Mouse (Mus musculus) cerebellum, adult (tissue): ENCODE data around the gene Ythdf2.
A peak's percentile ranks its signal among the peaks of the same experiment; 100 is the strongest.

Experiments used
- ATAC-seq: cut with Nextera tagmentation; 2 replicates; pipeline ENCODE4 v1.9.2; 2017; ENCODE audit warnings: mild to moderate bottlenecking, moderate library complexity, mixed read lengths; ENCODE audit not compliant: insufficient number of reproducible peaks, low FRiP score, low TSS enrichment

The Ythdf2 gene

GRCm38 (mm10) chr4:132211091-132211942 lies 786 bp downstream of the Ythdf2 start:
- ATAC-seq = peak; percentile 72; the same call in 1 of the 2 replicates

GRCm38 (mm10) chr4:132210325-132210724 lies 1.8 kb downstream of the Ythdf2 start:
- no peak for ATAC-seq

- ATAC-seq = no peak
Measured at GRCm38 (mm10) chr4:132209299-132209698, 2.8 kb downstream of the Ythdf2 start.

DNA sequence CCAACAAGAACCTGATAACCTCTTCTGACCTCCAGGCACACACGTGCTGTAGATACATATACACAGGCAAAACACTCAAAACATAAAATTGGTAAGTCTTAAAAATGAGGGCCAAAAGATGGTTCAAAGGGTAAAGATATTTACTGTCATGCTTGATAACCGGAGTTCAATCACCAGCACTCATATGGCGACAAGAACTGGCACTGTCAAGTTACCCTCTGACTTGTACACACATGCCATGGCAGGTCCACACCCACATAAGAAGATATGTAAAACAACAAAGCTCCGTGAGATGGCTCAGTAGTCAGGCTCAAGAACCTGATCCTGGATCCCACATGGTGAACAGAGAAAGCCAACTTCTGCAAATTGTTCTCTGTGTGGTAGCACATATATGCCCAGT lies 4.8 kb downstream of the Ythdf2 start:
- ATAC-seq = no peak

DNA sequence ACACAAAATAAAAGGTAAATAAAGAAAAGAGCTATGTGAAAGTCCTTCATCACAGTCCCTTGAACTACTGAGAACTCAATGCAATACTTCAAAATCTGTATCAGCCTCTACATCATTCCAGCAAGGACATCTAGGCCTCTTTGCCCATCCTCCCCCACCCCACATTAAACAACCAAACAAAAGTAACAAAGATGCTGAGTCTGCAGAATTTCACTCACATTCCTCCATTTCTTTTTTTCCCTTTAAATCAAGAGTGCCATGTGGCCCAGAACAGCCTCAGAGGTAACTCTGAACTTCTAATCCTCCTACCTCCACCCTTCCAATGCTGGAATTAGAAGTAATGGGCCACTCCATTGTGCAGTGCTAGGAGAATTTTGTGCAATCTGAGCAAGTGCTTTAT lies 13.3 kb downstream of the Ythdf2 start:
- no peak for ATAC-seq

- ATAC-seq = no peak
Measured at GRCm38 (mm10) chr4:132198285-132198712, 13.8 kb downstream of the Ythdf2 start.

DNA sequence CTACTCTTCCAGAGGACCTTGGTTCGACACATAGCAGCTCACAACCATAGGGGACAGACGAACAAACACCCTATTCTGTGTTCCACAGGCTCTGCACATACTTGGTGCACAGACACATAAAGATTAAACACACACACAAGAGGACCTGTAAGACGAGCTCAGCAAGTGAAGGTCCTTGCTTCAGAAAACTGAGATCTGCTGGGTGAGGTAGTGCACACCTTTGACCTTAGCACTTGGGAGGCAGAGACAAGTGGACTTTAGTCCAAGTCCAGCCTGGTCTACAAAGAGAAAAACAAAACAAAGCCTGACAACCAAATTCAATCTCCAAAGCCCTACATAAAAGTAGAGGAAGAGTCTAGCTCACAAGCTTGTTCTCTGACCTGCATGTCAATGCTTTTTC lies 17.1 kb downstream of the Ythdf2 start:
- no peak for ATAC-seq

DNA sequence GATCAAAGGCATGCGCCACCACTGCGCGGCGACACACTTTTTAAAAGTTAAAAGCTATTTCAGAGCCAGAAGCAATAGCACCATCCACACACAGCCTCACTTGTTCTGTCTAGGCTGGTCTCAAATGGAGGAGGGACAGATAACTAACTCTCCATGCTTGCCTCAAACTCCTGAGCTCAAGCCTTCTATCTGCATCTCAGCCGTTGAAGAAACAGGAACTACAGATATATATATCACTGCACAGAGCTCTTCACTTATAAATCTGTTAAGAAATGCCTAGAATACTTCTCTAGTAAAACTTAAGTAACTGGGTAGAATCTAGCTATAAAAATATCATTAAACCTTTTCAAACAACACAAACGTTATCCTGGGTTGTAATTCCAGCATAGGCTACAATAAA lies 17.7 kb downstream of the Ythdf2 start:
- ATAC-seq = no peak

GRCm38 (mm10) chr4:132187826-132188401 lies 24.2 kb downstream of the Ythdf2 start:
- no peak for ATAC-seq

DNA sequence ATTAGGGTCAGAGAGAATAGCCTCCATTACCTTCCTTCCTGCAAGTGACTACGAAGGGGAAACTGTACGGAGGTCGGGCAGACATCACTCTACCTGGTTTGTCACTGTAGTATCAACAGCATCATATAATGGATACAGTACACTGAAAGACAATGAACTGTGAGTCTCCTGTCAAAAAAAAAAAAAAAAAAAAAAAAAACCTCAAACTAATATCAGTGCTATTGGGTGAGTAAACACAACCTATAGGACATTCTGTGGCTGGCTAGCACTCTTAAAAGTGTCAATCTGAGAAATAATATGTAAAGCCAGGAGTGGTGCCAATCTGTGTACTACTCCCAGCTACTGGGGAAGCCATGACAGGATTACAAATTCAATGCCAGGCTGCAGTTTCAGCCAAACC lies 28.9 kb downstream of the Ythdf2 start:
- no peak for ATAC-seq

GRCm38 (mm10) chr4:132181721-132182658 lies 30.1 kb downstream of the Ythdf2 start:
- no peak for ATAC-seq

DNA sequence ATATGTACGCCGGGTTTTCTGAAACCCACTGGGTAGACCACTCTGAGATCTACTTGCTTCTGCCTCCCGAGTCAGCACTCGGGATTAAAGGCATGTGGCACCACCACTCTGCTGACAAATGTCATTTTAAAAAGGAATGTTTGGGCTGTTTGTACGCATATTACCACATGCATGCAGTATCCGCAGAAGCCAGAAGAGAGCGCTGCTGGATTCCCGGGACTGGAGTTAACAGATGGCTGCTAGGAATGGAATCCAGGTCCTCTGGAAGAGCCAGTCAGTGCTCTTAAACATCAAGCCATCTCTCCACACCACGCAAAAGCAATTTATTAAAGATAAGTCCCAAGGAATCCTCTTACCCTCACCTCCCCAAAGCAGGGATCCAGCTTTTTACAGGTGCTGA lies 31.4 kb downstream of the Ythdf2 start:
- ATAC-seq = no peak

- peak; percentile 64; the same call in 1 of the 2 replicates for ATAC-seq
Measured at GRCm38 (mm10) chr4:132178630-132179059, 33.5 kb downstream of the Ythdf2 start.

DNA sequence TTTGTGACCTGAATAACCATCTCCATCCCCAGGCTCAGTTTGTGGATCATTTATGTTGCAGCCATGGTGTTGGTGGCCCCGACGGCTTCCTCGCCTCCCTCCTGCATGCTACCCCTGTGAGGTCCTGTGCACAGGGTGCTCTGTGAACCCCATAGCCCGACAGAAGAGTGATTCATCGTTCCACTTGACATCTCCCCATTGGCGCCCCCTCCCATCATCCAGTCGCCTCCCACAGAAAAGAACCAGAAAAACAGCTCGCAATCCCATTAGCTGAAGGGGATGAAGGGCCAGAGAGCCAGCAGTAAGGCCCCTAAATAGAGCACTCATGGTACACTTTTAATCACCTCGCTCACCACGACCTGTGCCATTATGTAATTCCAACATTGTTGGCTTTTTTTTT lies 35.6 kb downstream of the Ythdf2 start:
- ATAC-seq = no peak

DNA sequence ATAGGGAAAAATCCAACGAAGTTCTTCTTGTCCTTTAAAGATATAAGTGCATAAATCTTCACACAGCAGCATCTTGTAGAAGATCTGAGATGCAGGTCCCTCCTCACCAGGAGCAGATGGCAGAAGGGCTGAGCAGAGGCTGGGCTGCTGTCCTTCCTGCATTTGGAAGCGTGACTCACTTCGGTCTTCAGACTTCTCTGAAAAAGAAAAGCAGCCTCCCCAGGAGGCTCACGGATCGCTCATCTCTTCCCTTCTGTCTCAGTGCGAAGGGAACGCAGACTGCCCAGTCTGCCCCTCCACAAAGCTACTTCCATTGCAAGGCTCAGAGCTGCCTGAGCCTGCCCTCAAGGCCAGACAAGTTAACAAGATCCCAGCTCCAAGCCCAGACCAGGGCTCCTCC lies 41.2 kb downstream of the Ythdf2 start:
- no peak for ATAC-seq

DNA sequence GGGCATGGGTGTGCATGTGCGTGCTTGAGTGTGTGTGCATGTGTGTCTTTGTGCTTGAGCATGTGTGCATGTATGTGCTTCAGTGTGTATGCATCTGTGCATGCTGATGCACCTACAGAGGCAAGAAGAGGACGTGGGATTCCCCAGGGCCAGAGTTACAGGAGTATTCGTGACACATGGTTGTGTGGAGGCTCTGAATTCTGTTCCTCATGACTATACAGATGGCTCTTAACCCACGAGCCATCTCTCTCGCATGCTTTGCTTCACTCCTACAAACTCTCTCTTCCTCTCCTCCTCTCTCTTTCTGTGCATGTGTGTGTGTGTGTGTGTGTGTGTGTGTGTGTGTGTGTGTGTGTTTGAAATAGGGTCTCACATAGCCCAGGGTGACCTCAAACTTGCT lies 42.3 kb downstream of the Ythdf2 start:
- no peak for ATAC-seq

DNA sequence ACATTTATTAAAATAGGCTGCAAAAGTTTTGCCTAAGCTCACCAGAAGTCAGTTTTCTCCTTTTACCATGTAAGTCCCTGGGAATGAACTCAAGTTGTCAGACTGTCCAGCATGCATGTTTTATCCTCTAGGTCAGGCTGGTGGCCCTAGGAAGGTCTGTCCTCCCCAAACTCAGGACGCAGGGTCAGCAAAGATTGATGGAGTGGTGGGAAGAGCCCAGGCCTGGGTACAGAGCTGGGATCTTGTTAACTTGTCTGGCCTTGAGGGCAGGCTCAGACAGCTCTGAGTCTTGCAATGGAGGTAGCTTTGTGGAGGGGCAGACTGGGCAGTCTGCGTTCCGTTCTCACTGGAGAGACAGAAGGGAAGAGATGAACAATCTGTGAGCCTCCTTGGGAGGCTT lies 42.8 kb downstream of the Ythdf2 start:
- no peak for ATAC-seq

GRCm38 (mm10) chr4:132167436-132167835 lies 44.7 kb downstream of the Ythdf2 start:
- no peak for ATAC-seq

DNA sequence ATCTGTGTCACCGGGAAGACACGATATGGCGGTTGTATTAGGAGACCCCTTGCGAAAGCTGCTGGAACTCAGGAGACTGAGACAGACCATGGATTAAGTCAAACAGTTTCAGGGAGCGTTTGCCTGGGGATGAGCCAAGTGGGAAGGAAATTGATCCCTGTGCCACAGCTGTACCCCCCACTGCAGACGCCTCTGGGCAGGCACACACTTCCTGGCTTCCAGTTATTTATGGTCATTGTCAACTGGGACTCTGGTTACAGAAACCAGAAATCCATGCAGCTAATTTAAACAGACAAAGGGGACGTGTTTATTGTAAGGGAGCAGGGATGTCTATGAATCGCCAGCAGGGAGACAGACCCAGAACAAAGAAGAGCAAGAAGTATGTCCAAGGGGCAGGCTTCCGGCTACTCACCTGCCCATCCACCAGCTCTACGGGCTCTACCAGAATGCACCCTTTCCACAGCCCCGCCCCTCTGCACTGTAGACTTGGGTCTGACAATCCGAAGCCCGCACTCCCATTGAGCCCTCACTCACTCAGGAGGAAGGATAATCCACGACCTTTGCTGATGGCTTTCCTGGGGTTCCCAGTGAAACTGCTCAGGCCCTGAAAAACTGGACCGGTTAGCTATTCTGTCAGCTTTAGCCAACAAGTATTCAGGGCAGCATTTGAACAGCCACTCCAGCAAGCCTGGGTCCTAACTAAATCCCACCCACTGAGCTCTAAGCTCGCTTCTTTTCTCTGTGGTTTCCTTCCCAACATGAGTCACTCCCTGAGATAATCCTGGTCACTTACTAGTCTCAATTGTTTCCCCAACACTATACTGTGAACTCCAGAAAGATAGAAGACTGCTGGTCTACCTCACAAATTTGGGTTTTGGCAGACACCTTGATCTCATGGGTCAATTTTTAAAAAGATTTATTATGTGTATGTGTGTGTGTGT lies 45.5 kb downstream of the Ythdf2 start:
- ATAC-seq = no peak

GRCm38 (mm10) chr4:132165691-132166090 lies 46.4 kb downstream of the Ythdf2 start:
- no peak for ATAC-seq
